Mouse (Mus musculus): ENCODE data around the gene Tspan5. TPM values are rescaled to one million over a fixed set of nuclear protein-coding genes. Genes with fewer than 3 reads are reported as not detected.

Tspan5 gene
- polyA plus RNA-seq, 2 experiments = 2.0 to 2.9 TPM

- DNase-seq (ENCODE audit: low read depth in 3 of 3, low spot score in 3 of 3) (no peak), ATAC-seq (ENCODE audit: insufficient read depth) (no peak)
- Histone ChIP-seq H3K4me1 (replicated peaks; ENCODE audit: control insufficient read depth in 2 of 2, insufficient read depth in 2 of 2, low read length in 1 of 2) (peaks cover 0 to 7% of the 10 kb centered on the region in 2 experiments; a peak in 2 of 4 replicates), H3K9me3 (ENCODE audit: control insufficient read depth, low read length) (no peaks in the 10 kb centered on the region), H3K9ac (replicated peaks) (no peak overlapping the region), H3K36me3 (replicated peaks; ENCODE audit: control insufficient read depth, insufficient read depth, low read depth) (no peaks in the 10 kb centered on the region), H3K27ac (no peak overlapping the region), H3K4me3 (ENCODE audit: insufficient read depth in 1 of 2, low read depth in 2 of 2, low read length in 2 of 2) (no peak overlapping the region), H3K27me3 (ENCODE audit: control insufficient read depth, insufficient read depth, low read length) (no peaks in the 10 kb centered on the region), H3K4me2 (ENCODE audit: low read depth) (no peak overlapping the region)
- TF ChIP-seq EP300 (IDR thresholded peaks at IDR 0.05; ENCODE audit: low read depth) (no peak), CTCF (IDR thresholded peaks at IDR 0.05; ENCODE audit: low read depth) (no peak)
- 41% methylated on average over 5 of the region's 5 CpGs for WGBS (ENCODE audit: insufficient replicate concordance)
Observed at GRCm38 (mm10) chr3:138752056-138752455, 10.1 kb downstream of the Tspan5 start.

- no peaks in the 10 kb centered on the region for H3K36me3 ChIP-seq (replicated peaks; ENCODE audit: control insufficient read depth, insufficient read depth, low read depth)
- no peak for DNase-seq (ENCODE audit: low read depth in 3 of 3, low spot score in 3 of 3)
- H3K9ac ChIP-seq (replicated peaks) = no peak overlapping the region
- WGBS (ENCODE audit: insufficient replicate concordance) = 12% methylated on average over 3 of the region's 3 CpGs
- no peak overlapping the region; the same call in 1 of the 2 replicates for H3K4me2 ChIP-seq (ENCODE audit: low read depth)
- ATAC-seq (ENCODE audit: insufficient read depth) = no peak
- no peak for TF ChIP-seq CTCF (IDR thresholded peaks at IDR 0.05; ENCODE audit: low read depth)
- no peak for TF ChIP-seq EP300 (IDR thresholded peaks at IDR 0.05; ENCODE audit: low read depth)
- H3K4me3 ChIP-seq (ENCODE audit: insufficient read depth in 1 of 2, low read depth in 2 of 2, low read length in 2 of 2) = no peak overlapping the region
- peaks cover 0 to 7% of the 10 kb centered on the region in 2 experiments; a peak in 2 of 4 replicates for H3K4me1 ChIP-seq (replicated peaks; ENCODE audit: control insufficient read depth in 2 of 2, insufficient read depth in 2 of 2, low read length in 1 of 2)
- H3K27me3 ChIP-seq (ENCODE audit: control insufficient read depth, insufficient read depth, low read length) = no peaks in the 10 kb centered on the region
- H3K27ac ChIP-seq = no peak overlapping the region
- no peaks in the 10 kb centered on the region for H3K9me3 ChIP-seq (ENCODE audit: control insufficient read depth, low read length)
Observed at GRCm38 (mm10) chr3:138752769-138753168, 10.8 kb downstream of the Tspan5 start.

- TF ChIP-seq CTCF (IDR thresholded peaks at IDR 0.05; ENCODE audit: low read depth) = no peak
- no peak for TF ChIP-seq EP300 (IDR thresholded peaks at IDR 0.05; ENCODE audit: low read depth)
- no peak for DNase-seq (ENCODE audit: low read depth in 3 of 3, low spot score in 3 of 3)
- Histone ChIP-seq H3K4me3 (ENCODE audit: insufficient read depth in 1 of 2, low read depth in 2 of 2, low read length in 2 of 2) (no peak overlapping the region), H3K4me2 (ENCODE audit: low read depth) (no peak overlapping the region; the same call in 1 of the 2 replicates), H3K9ac (replicated peaks) (no peak overlapping the region), H3K27me3 (ENCODE audit: control insufficient read depth, insufficient read depth, low read length) (no peaks in the 10 kb centered on the region), H3K4me1 (replicated peaks; ENCODE audit: control insufficient read depth in 2 of 2, insufficient read depth in 2 of 2, low read length in 1 of 2) (peaks cover 0 to 7% of the 10 kb centered on the region in 2 experiments; a peak in 2 of 4 replicates), H3K27ac (no peak overlapping the region), H3K36me3 (replicated peaks; ENCODE audit: control insufficient read depth, insufficient read depth, low read depth) (no peaks in the 10 kb centered on the region), H3K9me3 (ENCODE audit: control insufficient read depth, low read length) (no peaks in the 10 kb centered on the region)
- 3% methylated on average over 12 of the region's 12 CpGs for WGBS (ENCODE audit: insufficient replicate concordance)
- ATAC-seq (ENCODE audit: insufficient read depth) = peak; percentile 55; the same call in 1 of the 2 replicates
Observed at GRCm38 (mm10) chr3:138753182-138753885, 11.3 kb downstream of the Tspan5 start.

- ATAC-seq (ENCODE audit: insufficient read depth) = no peak
- H3K4me1 ChIP-seq (replicated peaks; ENCODE audit: control insufficient read depth in 2 of 2, insufficient read depth in 2 of 2, low read length in 1 of 2) = peaks cover 0 to 7% of the 10 kb centered on the region in 2 experiments; a peak in 3 of 4 replicates
- H3K27me3 ChIP-seq (ENCODE audit: control insufficient read depth, insufficient read depth, low read length) = no peaks in the 10 kb centered on the region
- DNase-seq (ENCODE audit: low read depth in 3 of 3, low spot score in 3 of 3) = no peak
- no peaks in the 10 kb centered on the region for H3K9me3 ChIP-seq (ENCODE audit: control insufficient read depth, low read length)
- TF ChIP-seq EP300 (IDR thresholded peaks at IDR 0.05; ENCODE audit: low read depth) (no peak), CTCF (IDR thresholded peaks at IDR 0.05; ENCODE audit: low read depth) (no peak)
- H3K4me2 ChIP-seq (ENCODE audit: low read depth) = no peak overlapping the region
- no peak overlapping the region for H3K4me3 ChIP-seq (ENCODE audit: insufficient read depth in 1 of 2, low read depth in 2 of 2, low read length in 2 of 2)
- no peaks in the 10 kb centered on the region for H3K36me3 ChIP-seq (replicated peaks; ENCODE audit: control insufficient read depth, insufficient read depth, low read depth)
- H3K27ac ChIP-seq = no peak overlapping the region
- no peak overlapping the region for H3K9ac ChIP-seq (replicated peaks)
- WGBS (ENCODE audit: insufficient replicate concordance) = 58% methylated on average over 5 of the region's 5 CpGs
Observed at GRCm38 (mm10) chr3:138754328-138754727, 12.3 kb downstream of the Tspan5 start.

GRCm38 (mm10) chr3:138757283-138757682 is 15.3 kb downstream of the Tspan5 start:
- Histone ChIP-seq H3K36me3 (replicated peaks; ENCODE audit: control insufficient read depth, insufficient read depth, low read depth) (no peaks in the 10 kb centered on the region), H3K4me3 (ENCODE audit: insufficient read depth in 1 of 2, low read depth in 2 of 2, low read length in 2 of 2) (no peak overlapping the region), H3K9me3 (ENCODE audit: control insufficient read depth, low read length) (no peaks in the 10 kb centered on the region), H3K27ac (no peak overlapping the region), H3K9ac (replicated peaks) (no peak overlapping the region), H3K27me3 (ENCODE audit: control insufficient read depth, insufficient read depth, low read length) (no peaks in the 10 kb centered on the region), H3K4me2 (ENCODE audit: low read depth) (no peak overlapping the region), H3K4me1 (replicated peaks; ENCODE audit: control insufficient read depth in 2 of 2, insufficient read depth in 2 of 2, low read length in 1 of 2) (peaks cover 0 to 7% of the 10 kb centered on the region in 2 experiments; a peak in 3 of 4 replicates)
- 48% methylated on average over 2 of the region's 2 CpGs for WGBS (ENCODE audit: insufficient replicate concordance)
- TF ChIP-seq EP300 (IDR thresholded peaks at IDR 0.05; ENCODE audit: low read depth) = no peak
- no peak for TF ChIP-seq CTCF (IDR thresholded peaks at IDR 0.05; ENCODE audit: low read depth)
- DNase-seq (ENCODE audit: low read depth in 3 of 3, low spot score in 3 of 3) (no peak), ATAC-seq (ENCODE audit: insufficient read depth) (no peak)

Measured in liver, embryonic 14.5 days (tissue).